Mouse (Mus musculus): ENCODE results near the gene Hs6st3. TPM values are rescaled to one million over a fixed set of nuclear protein-coding genes. Genes with fewer than 3 reads are reported as not detected.

Hs6st3 gene
- polyA plus RNA-seq, 1 experiment from 2014 or later = not detected

GRCm38 (mm10) chr14:119789457-119789856 lies 651.3 kb downstream of the Hs6st3 start:
- Histone ChIP-seq H3K27ac (ENCODE audit: low read depth) (no peak overlapping the region), H3K9me3 (ENCODE audit: low read length) (no peaks in the 10 kb centered on the region), H3K4me3 (ENCODE audit: low read depth, low read length) (no peak overlapping the region), H3K27me3 (ENCODE audit: insufficient read depth, low read length) (no peaks in the 10 kb centered on the region), H3K4me2 (ENCODE audit: low read depth, low read length) (no peak overlapping the region), H3K36me3 (replicated peaks; ENCODE audit: insufficient read depth, low read length) (no peaks in the 10 kb centered on the region), H3K4me1 (ENCODE audit: insufficient read depth) (no peaks in the 10 kb centered on the region), H3K9ac (replicated peaks) (no peak overlapping the region)
- no peak for ATAC-seq
- WGBS (ENCODE audit: insufficient replicate concordance) = 81% methylated on average over 8 of the region's 8 CpGs
- no peak for TF ChIP-seq EP300 (IDR thresholded peaks at IDR 0.05; ENCODE audit: low read depth)
- no peak for TF ChIP-seq CTCF (IDR thresholded peaks at IDR 0.05; ENCODE audit: low read depth)
- no peak for DNase-seq

DNA sequence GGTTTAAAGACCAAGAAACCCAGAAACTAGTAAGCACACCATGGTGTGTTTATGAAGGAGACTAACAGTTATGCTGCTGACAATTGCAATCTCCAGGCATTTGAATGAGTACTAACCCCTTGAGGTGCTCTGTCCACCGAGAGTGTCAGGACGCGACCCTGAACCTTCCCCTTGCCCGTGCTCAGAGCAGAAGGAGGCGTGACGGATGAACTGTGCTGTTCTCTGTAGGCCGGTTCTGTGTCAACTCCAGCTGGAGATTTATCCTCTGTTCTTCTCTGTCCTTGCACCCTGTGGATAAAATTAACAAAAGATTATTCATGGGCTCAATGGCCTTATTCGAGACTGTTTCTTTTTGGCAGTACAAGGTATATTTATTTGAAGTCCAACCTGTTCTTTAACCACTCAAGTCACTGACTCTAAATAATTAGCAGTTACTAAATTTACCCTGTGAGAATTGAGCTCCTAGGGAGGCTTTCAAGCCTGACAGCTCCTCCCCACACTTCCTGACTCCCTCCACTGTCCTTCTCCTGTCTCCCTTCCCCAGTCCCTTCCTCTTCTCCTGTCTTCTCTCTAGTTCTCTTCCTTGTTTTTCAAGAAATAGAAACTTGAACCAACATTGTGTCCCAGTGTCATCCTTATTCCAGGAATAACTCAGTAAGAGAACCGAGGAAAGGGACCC lies 659.2 kb downstream of the Hs6st3 start:
- ATAC-seq = no peak
- DNase-seq = no peak

GRCm38 (mm10) chr14:119798561-119798960 lies 660.4 kb downstream of the Hs6st3 start:
- Histone ChIP-seq H3K4me1 (ENCODE audit: insufficient read depth) (no peaks in the 10 kb centered on the region), H3K27me3 (ENCODE audit: insufficient read depth, low read length) (no peaks in the 10 kb centered on the region), H3K36me3 (replicated peaks; ENCODE audit: insufficient read depth, low read length) (no peaks in the 10 kb centered on the region), H3K9ac (replicated peaks) (no peak overlapping the region), H3K4me3 (ENCODE audit: low read depth, low read length) (no peak overlapping the region), H3K9me3 (ENCODE audit: low read length) (no peaks in the 10 kb centered on the region), H3K27ac (ENCODE audit: low read depth) (no peak overlapping the region), H3K4me2 (ENCODE audit: low read depth, low read length) (no peak overlapping the region)
- no peak for TF ChIP-seq CTCF (IDR thresholded peaks at IDR 0.05; ENCODE audit: low read depth)
- no peak for TF ChIP-seq EP300 (IDR thresholded peaks at IDR 0.05; ENCODE audit: low read depth)
- ATAC-seq (no peak), DNase-seq (no peak)
- WGBS (ENCODE audit: insufficient replicate concordance) = 85% methylated on average over 11 of the region's 11 CpGs

More for the DNA sequence above, 659.2 kb downstream of the Hs6st3 start:
- H3K4me3 ChIP-seq (ENCODE audit: low read depth, low read length) = no peak overlapping the region
- no peak for TF ChIP-seq EP300 (IDR thresholded peaks at IDR 0.05; ENCODE audit: low read depth)
- H3K4me1 ChIP-seq (ENCODE audit: insufficient read depth) = no peaks in the 10 kb centered on the region
- H3K9ac ChIP-seq (replicated peaks) = no peak overlapping the region
- no peaks in the 10 kb centered on the region for H3K36me3 ChIP-seq (replicated peaks; ENCODE audit: insufficient read depth, low read length)
- H3K27ac ChIP-seq (ENCODE audit: low read depth) = no peak overlapping the region
- 58% methylated on average over 9 of the region's 9 CpGs for WGBS (ENCODE audit: insufficient replicate concordance)
- no peaks in the 10 kb centered on the region for H3K9me3 ChIP-seq (ENCODE audit: low read length)
- no peaks in the 10 kb centered on the region for H3K27me3 ChIP-seq (ENCODE audit: insufficient read depth, low read length)
- H3K4me2 ChIP-seq (ENCODE audit: low read depth, low read length) = no peak overlapping the region

DNA sequence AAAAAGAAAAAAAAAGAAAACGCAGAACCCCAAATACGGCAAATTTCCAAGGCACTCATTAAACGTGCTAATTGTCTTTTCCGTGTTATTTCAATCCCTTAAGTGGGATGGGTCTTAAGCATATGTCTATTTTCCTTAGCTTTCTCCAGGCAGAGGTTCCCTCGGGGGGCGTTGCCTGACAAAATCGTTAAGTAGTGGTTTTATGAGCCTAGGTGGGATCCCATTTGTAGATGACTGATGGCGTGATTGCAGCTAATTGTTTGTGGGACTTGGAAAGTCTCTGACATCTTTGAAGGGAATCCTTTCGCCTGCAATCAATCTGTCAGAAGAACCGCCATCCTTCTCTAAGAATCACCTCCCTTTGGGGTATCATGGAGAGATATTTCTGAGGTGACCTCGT lies 662.7 kb downstream of the Hs6st3 start:
- no peak overlapping the region for H3K4me3 ChIP-seq (ENCODE audit: low read depth, low read length)
- no peak overlapping the region for H3K27ac ChIP-seq (ENCODE audit: low read depth)
- no peaks in the 10 kb centered on the region for H3K9me3 ChIP-seq (ENCODE audit: low read length)
- no peak overlapping the region for H3K9ac ChIP-seq (replicated peaks)
- no peaks in the 10 kb centered on the region for H3K27me3 ChIP-seq (ENCODE audit: insufficient read depth, low read length)
- WGBS (ENCODE audit: insufficient replicate concordance) = 71% methylated on average over 11 of the region's 11 CpGs
- no peak for TF ChIP-seq EP300 (IDR thresholded peaks at IDR 0.05; ENCODE audit: low read depth)
- TF ChIP-seq CTCF (IDR thresholded peaks at IDR 0.05; ENCODE audit: low read depth) = no peak
- H3K4me2 ChIP-seq (ENCODE audit: low read depth, low read length) = no peak overlapping the region
- no peaks in the 10 kb centered on the region for H3K4me1 ChIP-seq (ENCODE audit: insufficient read depth)
- ATAC-seq (no peak), DNase-seq (no peak)
- no peaks in the 10 kb centered on the region for H3K36me3 ChIP-seq (replicated peaks; ENCODE audit: insufficient read depth, low read length)

GRCm38 (mm10) chr14:119813898-119814297 lies 675.8 kb downstream of the Hs6st3 start:
- H3K4me1 ChIP-seq (ENCODE audit: insufficient read depth) = no peaks in the 10 kb centered on the region
- H3K27ac ChIP-seq (ENCODE audit: low read depth) = no peak overlapping the region
- no peak overlapping the region for H3K9ac ChIP-seq (replicated peaks)
- WGBS (ENCODE audit: insufficient replicate concordance) = 80% methylated on average over 4 of the region's 4 CpGs
- DNase-seq (no peak), ATAC-seq (no peak)
- H3K9me3 ChIP-seq (ENCODE audit: low read length) = no peaks in the 10 kb centered on the region
- H3K27me3 ChIP-seq (ENCODE audit: insufficient read depth, low read length) = no peaks in the 10 kb centered on the region
- no peak overlapping the region for H3K4me2 ChIP-seq (ENCODE audit: low read depth, low read length)
- TF ChIP-seq EP300 (IDR thresholded peaks at IDR 0.05; ENCODE audit: low read depth) (no peak), CTCF (IDR thresholded peaks at IDR 0.05; ENCODE audit: low read depth) (no peak)
- no peaks in the 10 kb centered on the region for H3K36me3 ChIP-seq (replicated peaks; ENCODE audit: insufficient read depth, low read length)
- H3K4me3 ChIP-seq (ENCODE audit: low read depth, low read length) = no peak overlapping the region

- no peak overlapping the region for H3K9ac ChIP-seq (replicated peaks)
- no peaks in the 10 kb centered on the region for H3K36me3 ChIP-seq (replicated peaks; ENCODE audit: insufficient read depth, low read length)
- no peaks in the 10 kb centered on the region for H3K27me3 ChIP-seq (ENCODE audit: insufficient read depth, low read length)
- no peak for TF ChIP-seq CTCF (IDR thresholded peaks at IDR 0.05; ENCODE audit: low read depth)
- TF ChIP-seq EP300 (IDR thresholded peaks at IDR 0.05; ENCODE audit: low read depth) = no peak
- no peak overlapping the region for H3K4me3 ChIP-seq (ENCODE audit: low read depth, low read length)
- no peaks in the 10 kb centered on the region for H3K9me3 ChIP-seq (ENCODE audit: low read length)
- no peak overlapping the region for H3K4me2 ChIP-seq (ENCODE audit: low read depth, low read length)
- ATAC-seq (no peak), DNase-seq (no peak)
- 63% methylated on average over 5 of the region's 5 CpGs for WGBS (ENCODE audit: insufficient replicate concordance)
- H3K4me1 ChIP-seq (ENCODE audit: insufficient read depth) = no peaks in the 10 kb centered on the region
- no peak overlapping the region for H3K27ac ChIP-seq (ENCODE audit: low read depth)
These were observed 677.5 kb downstream of the Hs6st3 start for GRCm38 (mm10) chr14:119815616-119816015.
